Mouse (Mus musculus): ENCODE data around the gene Helz. TPM values are rescaled to one million over a fixed set of nuclear protein-coding genes. Genes with fewer than 3 reads are reported as not detected.

Gene Helz
- polyA plus RNA-seq, 1 experiment from 2014 or later: 22.0 TPM

- ATAC-seq (ENCODE audit: low FRiP score, low read depth): no peak
- Histone ChIP-seq H3K9ac (no peak overlapping the region), H3K27me3 (no peaks in the 10 kb centered on the region), H3K9me3 (peaks cover 6% of the 10 kb centered on the region), H3K4me1 (no peaks in the 10 kb centered on the region), H3K4me3 (no peak overlapping the region), H3K4me2 (replicated peaks) (no peak overlapping the region), H3K36me3 (no peaks in the 10 kb centered on the region), H3K27ac (no peak overlapping the region)
- WGBS: 87% methylated on average over 9 of the region's 9 CpGs
These were observed 172.7 kb downstream of the Helz start for GRCm38 (mm10) chr11:107720264-107721021.

- no peaks in the 10 kb centered on the region for H3K36me3 ChIP-seq
- no peak overlapping the region for H3K9ac ChIP-seq
- H3K4me1 ChIP-seq: no peaks in the 10 kb centered on the region
- WGBS: 87% methylated on average over 7 of the region's 7 CpGs
- H3K4me2 ChIP-seq (replicated peaks): no peak overlapping the region
- no peak for ATAC-seq (ENCODE audit: low FRiP score, low read depth)
- H3K27ac ChIP-seq: no peak overlapping the region
- H3K4me3 ChIP-seq: no peak overlapping the region
- H3K9me3 ChIP-seq: peaks cover 6% of the 10 kb centered on the region
- no peaks in the 10 kb centered on the region for H3K27me3 ChIP-seq
These were observed 173.3 kb downstream of the Helz start for GRCm38 (mm10) chr11:107721057-107721456.

GRCm38 (mm10) chr11:107724603-107725002 lies 176.9 kb downstream of the Helz start:
- H3K27ac ChIP-seq: no peak overlapping the region
- H3K9ac ChIP-seq: no peak overlapping the region
- H3K36me3 ChIP-seq: no peaks in the 10 kb centered on the region
- no peak for ATAC-seq (ENCODE audit: low FRiP score, low read depth)
- H3K4me2 ChIP-seq (replicated peaks): no peak overlapping the region
- H3K4me1 ChIP-seq: no peaks in the 10 kb centered on the region
- no peaks in the 10 kb centered on the region for H3K27me3 ChIP-seq
- WGBS: 83% methylated on average over 8 of the region's 8 CpGs
- H3K4me3 ChIP-seq: no peak overlapping the region
- H3K9me3 ChIP-seq: no peaks in the 10 kb centered on the region; the same call in 1 of the 2 replicates

GRCm38 (mm10) chr11:107728073-107728863 lies 180.5 kb downstream of the Helz start:
- Histone ChIP-seq H3K9me3 (no peaks in the 10 kb centered on the region), H3K4me1 (no peaks in the 10 kb centered on the region), H3K36me3 (peaks cover 4% of the 10 kb centered on the region; the same call in 1 of the 2 replicates), H3K4me2 (replicated peaks) (no peak overlapping the region), H3K9ac (no peak overlapping the region), H3K4me3 (no peak overlapping the region), H3K27ac (no peak overlapping the region), H3K27me3 (no peaks in the 10 kb centered on the region)
- 79% methylated on average over 13 of the region's 13 CpGs for whole genome bisulfite sequencing
- ATAC-seq (ENCODE audit: low FRiP score, low read depth): no peak

GRCm38 (mm10) chr11:107729141-107729540 lies 181.4 kb downstream of the Helz start:
- no peaks in the 10 kb centered on the region for H3K4me1 ChIP-seq
- no peak overlapping the region for H3K27ac ChIP-seq
- no peak overlapping the region for H3K9ac ChIP-seq
- H3K4me3 ChIP-seq: no peak overlapping the region
- no peaks in the 10 kb centered on the region for H3K9me3 ChIP-seq
- H3K36me3 ChIP-seq: peaks cover 8% of the 10 kb centered on the region
- H3K4me2 ChIP-seq (replicated peaks): no peak overlapping the region
- 87% methylated on average over 7 of the region's 7 CpGs for WGBS
- H3K27me3 ChIP-seq: no peaks in the 10 kb centered on the region
- no peak for ATAC-seq (ENCODE audit: low FRiP score, low read depth)

GRCm38 (mm10) chr11:107730940-107731339 lies 183.2 kb downstream of the Helz start:
- Histone ChIP-seq H3K9me3 (no peaks in the 10 kb centered on the region), H3K9ac (no peak overlapping the region), H3K4me2 (replicated peaks) (no peak overlapping the region), H3K27ac (no peak overlapping the region), H3K36me3 (peaks cover 26% of the 10 kb centered on the region), H3K4me3 (no peak overlapping the region), H3K27me3 (no peaks in the 10 kb centered on the region), H3K4me1 (no peaks in the 10 kb centered on the region)
- ATAC-seq (ENCODE audit: low FRiP score, low read depth): no peak
- 71% methylated on average over 4 of the region's 4 CpGs for WGBS

GRCm38 (mm10) chr11:107731498-107731897 lies 183.8 kb downstream of the Helz start:
- ATAC-seq (ENCODE audit: low FRiP score, low read depth): no peak
- Histone ChIP-seq H3K4me3 (no peak overlapping the region), H3K27me3 (no peaks in the 10 kb centered on the region), H3K36me3 (peaks cover 31% of the 10 kb centered on the region), H3K4me2 (replicated peaks) (no peak overlapping the region), H3K9me3 (no peaks in the 10 kb centered on the region), H3K9ac (no peak overlapping the region), H3K4me1 (no peaks in the 10 kb centered on the region), H3K27ac (no peak overlapping the region)
- WGBS: 79% methylated on average over 5 of the region's 5 CpGs

- 68% methylated on average over 7 of the region's 7 CpGs for WGBS
- ATAC-seq (ENCODE audit: low FRiP score, low read depth): no peak
- Histone ChIP-seq H3K9ac (no peak overlapping the region), H3K36me3 (peaks cover 33% of the 10 kb centered on the region), H3K27ac (no peak overlapping the region), H3K27me3 (no peaks in the 10 kb centered on the region), H3K9me3 (no peaks in the 10 kb centered on the region), H3K4me1 (no peaks in the 10 kb centered on the region; the same call in 1 of the 2 replicates), H3K4me2 (replicated peaks) (no peak overlapping the region), H3K4me3 (no peak overlapping the region)
These were observed 186.4 kb downstream of the Helz start for GRCm38 (mm10) chr11:107734133-107734532.

GRCm38 (mm10) chr11:107737886-107738285 lies 190.2 kb downstream of the Helz start:
- Histone ChIP-seq H3K4me3 (no peak overlapping the region), H3K4me2 (replicated peaks) (no peak overlapping the region), H3K9ac (no peak overlapping the region), H3K27ac (no peak overlapping the region), H3K36me3 (peaks cover 31% of the 10 kb centered on the region), H3K9me3 (no peaks in the 10 kb centered on the region), H3K4me1 (no peaks in the 10 kb centered on the region; the same call in 1 of the 2 replicates), H3K27me3 (no peaks in the 10 kb centered on the region)
- 87% methylated on average over 6 of the region's 6 CpGs for WGBS
- no peak for ATAC-seq (ENCODE audit: low FRiP score, low read depth)

GRCm38 (mm10) chr11:107738418-107739099 lies 190.8 kb downstream of the Helz start:
- WGBS: 81% methylated on average over 20 of the region's 20 CpGs
- H3K4me1 ChIP-seq: peaks cover 7% of the 10 kb centered on the region
- H3K4me2 ChIP-seq (replicated peaks): no peak overlapping the region
- H3K9ac ChIP-seq: no peak overlapping the region
- no peak overlapping the region for H3K4me3 ChIP-seq
- H3K27me3 ChIP-seq: no peaks in the 10 kb centered on the region
- H3K27ac ChIP-seq: no peak overlapping the region
- ATAC-seq (ENCODE audit: low FRiP score, low read depth): no peak
- H3K9me3 ChIP-seq: no peaks in the 10 kb centered on the region
- H3K36me3 ChIP-seq: peaks cover 29% of the 10 kb centered on the region

GRCm38 (mm10) chr11:107743100-107743499 lies 195.4 kb downstream of the Helz start:
- no peak overlapping the region for H3K9ac ChIP-seq
- H3K27me3 ChIP-seq: no peaks in the 10 kb centered on the region
- H3K4me3 ChIP-seq: no peak overlapping the region
- H3K9me3 ChIP-seq: no peaks in the 10 kb centered on the region
- no peak overlapping the region for H3K27ac ChIP-seq
- H3K36me3 ChIP-seq: no peaks in the 10 kb centered on the region; the same call in 1 of the 2 replicates
- no peak overlapping the region for H3K4me2 ChIP-seq (replicated peaks)
- 44% methylated on average over 3 of the region's 3 CpGs for WGBS
- peak; percentile 32; the same call in 1 of the 2 replicates for ATAC-seq (ENCODE audit: low FRiP score, low read depth)
- H3K4me1 ChIP-seq: peaks cover 8% of the 10 kb centered on the region

All from limb, embryonic 13.5 days (tissue).